Mouse (Mus musculus) kidney, postnatal 0 days (tissue): ENCODE data around the gene Dnajb1. TPM values are rescaled to one million over a fixed set of nuclear protein-coding genes. Genes with fewer than 3 reads are reported as not detected.
A peak's percentile ranks its signal among the peaks of the same experiment; 100 is the strongest.
"Not testable (repeated sequence)": the region's sequence is repeated elsewhere in the genome, so short reads cannot be mapped to it uniquely, and the experiment has no call there.

Experiments
- ATAC-seq: fragments of 200-750 bp; cut with Nextera tagmentation; replicated peaks from 2 replicates; pipeline ENCODE4 v1.8.0; 2017; ENCODE audit warnings: low read depth, moderate number of reproducible peaks, moderate TSS enrichment, moderate library complexity; ENCODE audit not compliant: low FRiP score
- DNase-seq: peaks from one replicate; pipeline ENCODE4 v3.0.0-alpha.2; 2016; ENCODE audit warnings: low spot score
- H3K27ac ChIP-seq: fragments of 300-500 bp; sonication (generic); 2 replicates; pipeline ENCODE4 v1.5.1; 2014; ENCODE audit warnings: mild to moderate bottlenecking
- H3K27me3 ChIP-seq: fragments of 300-500 bp; sonication (generic); 2 replicates; pipeline ENCODE4 v1.6.1; 2014; ENCODE audit warnings: low read length, mixed read lengths; ENCODE audit not compliant: insufficient read depth
- H3K36me3 ChIP-seq: fragments of 300-500 bp; sonication (generic); 2 replicates; pipeline ENCODE4 v1.6.1; 2014; ENCODE audit warnings: low read length, mixed read lengths; ENCODE audit not compliant: insufficient read depth
- H3K4me1 ChIP-seq: fragments of 300-500 bp; sonication (generic); replicated peaks from 2 replicates; pipeline ENCODE4 v1.6.1; 2014; ENCODE audit warnings: antibody characterized with exemption, low read length, mixed read lengths; ENCODE audit not compliant: insufficient read depth
- H3K4me2 ChIP-seq: fragments of 300-500 bp; sonication (generic); 2 replicates; pipeline ENCODE4 v1.6.1; 2014; ENCODE audit warnings: mild to moderate bottlenecking, low read length, moderate library complexity, mixed read lengths
- H3K4me3 ChIP-seq: fragments of 300-500 bp; sonication (generic); replicated peaks from 2 replicates; pipeline ENCODE4 v1.5.1; 2014; ENCODE audit warnings: low read depth, low read length
- H3K9ac ChIP-seq: fragments of 300-500 bp; sonication (generic); 2 replicates; pipeline ENCODE4 v1.6.1; 2014; ENCODE audit warnings: low read depth, low read length
- H3K9me3 ChIP-seq: fragments of 300-500 bp; sonication (generic); replicated peaks from 2 replicates; pipeline ENCODE4 v1.6.1; 2016; ENCODE audit warnings: low read length, inconsistent platforms, mixed read lengths
- CTCF ChIP-seq: IDR thresholded peaks from 2 replicates; pipeline ENCODE4 v1.5.1; 2016; ENCODE audit warnings: antibody characterized with exemption, low read depth, mild to moderate bottlenecking, moderate library complexity
- WGBS: fragments of 180-500 bp; shearing (Covaris S2); extraction: QIAGEN DNeasy Blood & Tissue Kit; methylation state at CpG from one replicate; pipeline ENCODE4 v1.1.7; 2014; 5-methylcytosine and 5-hydroxymethylcytosine counted together
- polyA plus RNA-seq: library from polyadenylated mRNA; unstranded; fragments of >200 nt; fragmentation: Nextera tagmentation; extraction: Ambion mirVana; gene quantifications from 2 replicates; pipeline ENCODE4 v1.2.1, GENCODE M21; 2015

Gene Dnajb1
- polyA plus RNA-seq, 1 experiment from 2014 or later: 30.2 TPM

- Histone ChIP-seq H3K4me1 (peaks cover 10% of the 10 kb centered on the region), H3K27me3 (no peaks in the 10 kb centered on the region), H3K4me3 (peak overlapping the region; percentile 88), H3K9me3 (no peaks in the 10 kb centered on the region), H3K36me3 (peaks cover 20% of the 10 kb centered on the region; the same call in 1 of the 2 replicates), H3K27ac (no peak overlapping the region), H3K9ac (peak overlapping the region; percentile 77; the same call in 1 of the 2 replicates), H3K4me2 (peak overlapping the region; percentile 80)
- DNase-seq (no peak), ATAC-seq (no peak)
- TF ChIP-seq CTCF: no peak
- 44% methylated on average over 3 of the region's 3 CpGs for WGBS
Measured at GRCm38 (mm10) chr8:83567668-83568067, 40.3 kb upstream of the Dnajb1 start.

DNA sequence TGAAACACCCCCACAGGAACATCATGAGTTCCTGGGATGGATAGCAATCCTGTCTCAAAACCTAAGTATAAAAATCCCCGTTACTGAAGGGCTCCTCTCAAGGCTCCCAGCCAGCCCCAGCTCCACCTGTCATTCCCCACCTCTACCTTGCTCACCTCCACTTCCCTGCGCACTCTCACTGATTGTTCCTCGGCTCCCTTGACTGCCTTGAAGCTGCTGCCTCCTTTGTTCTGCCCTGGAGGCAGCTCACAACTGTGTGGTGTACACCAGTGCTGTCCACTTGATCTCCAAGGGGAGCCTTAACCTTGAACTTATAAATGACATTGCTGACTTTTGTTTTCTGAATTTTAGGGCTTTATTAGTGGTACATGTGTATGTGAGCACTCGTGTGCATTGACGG, 39.9 kb upstream of the Dnajb1 start:
- ATAC-seq (no peak), DNase-seq (no peak)
- Histone ChIP-seq H3K9ac (peak overlapping the region; percentile 77; the same call in 1 of the 2 replicates), H3K9me3 (no peaks in the 10 kb centered on the region), H3K4me3 (no peak overlapping the region), H3K4me2 (no peak overlapping the region), H3K4me1 (peaks cover 10% of the 10 kb centered on the region), H3K36me3 (peaks cover 20% of the 10 kb centered on the region; the same call in 1 of the 2 replicates), H3K27ac (no peak overlapping the region), H3K27me3 (no peaks in the 10 kb centered on the region)
- no peak for TF ChIP-seq CTCF
- 61% methylated on average over 5 of the region's 5 CpGs for WGBS

DNA sequence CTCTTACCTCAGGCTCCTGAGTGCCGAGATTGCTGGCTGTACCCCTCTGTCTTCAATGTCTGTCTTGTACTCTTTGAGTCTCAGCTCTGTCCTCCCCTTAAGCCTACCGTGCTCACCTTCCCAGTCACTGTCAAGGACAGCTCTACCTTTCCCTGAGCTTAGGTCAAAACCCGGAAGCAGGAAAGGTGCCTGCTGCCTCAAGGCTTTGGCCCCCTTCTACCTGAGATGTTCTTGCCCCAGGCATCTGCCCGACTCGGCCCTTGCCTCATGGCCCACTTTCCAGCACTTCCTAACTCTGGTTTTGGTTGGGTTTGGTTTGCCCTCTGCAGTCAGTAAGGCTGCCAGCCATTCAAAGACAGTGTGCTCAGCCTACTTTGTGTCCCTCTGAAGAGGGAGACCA, 39.2 kb upstream of the Dnajb1 start:
- Histone ChIP-seq H3K9me3 (no peaks in the 10 kb centered on the region), H3K4me2 (no peak overlapping the region), H3K4me1 (peaks cover 10% of the 10 kb centered on the region), H3K9ac (no peak overlapping the region), H3K4me3 (no peak overlapping the region), H3K36me3 (peaks cover 20% of the 10 kb centered on the region; the same call in 1 of the 2 replicates), H3K27ac (no peak overlapping the region), H3K27me3 (no peaks in the 10 kb centered on the region)
- no peak for TF ChIP-seq CTCF
- 74% methylated on average over 5 of the region's 5 CpGs for WGBS
- DNase-seq (no peak), ATAC-seq (no peak)

GRCm38 (mm10) chr8:83569165-83569564, 38.8 kb upstream of the Dnajb1 start:
- H3K9me3 ChIP-seq: no peaks in the 10 kb centered on the region
- TF ChIP-seq CTCF: no peak
- ATAC-seq (no peak), DNase-seq (no peak)
- H3K4me2 ChIP-seq: no peak overlapping the region
- 62% methylated on average over 4 of the region's 4 CpGs for WGBS
- H3K27ac ChIP-seq: no peak overlapping the region; the same call in 1 of the 2 replicates
- H3K9ac ChIP-seq: no peak overlapping the region
- H3K27me3 ChIP-seq: no peaks in the 10 kb centered on the region
- peaks cover 20% of the 10 kb centered on the region; the same call in 1 of the 2 replicates for H3K36me3 ChIP-seq
- H3K4me1 ChIP-seq: peaks cover 11% of the 10 kb centered on the region
- H3K4me3 ChIP-seq: no peak overlapping the region

DNA sequence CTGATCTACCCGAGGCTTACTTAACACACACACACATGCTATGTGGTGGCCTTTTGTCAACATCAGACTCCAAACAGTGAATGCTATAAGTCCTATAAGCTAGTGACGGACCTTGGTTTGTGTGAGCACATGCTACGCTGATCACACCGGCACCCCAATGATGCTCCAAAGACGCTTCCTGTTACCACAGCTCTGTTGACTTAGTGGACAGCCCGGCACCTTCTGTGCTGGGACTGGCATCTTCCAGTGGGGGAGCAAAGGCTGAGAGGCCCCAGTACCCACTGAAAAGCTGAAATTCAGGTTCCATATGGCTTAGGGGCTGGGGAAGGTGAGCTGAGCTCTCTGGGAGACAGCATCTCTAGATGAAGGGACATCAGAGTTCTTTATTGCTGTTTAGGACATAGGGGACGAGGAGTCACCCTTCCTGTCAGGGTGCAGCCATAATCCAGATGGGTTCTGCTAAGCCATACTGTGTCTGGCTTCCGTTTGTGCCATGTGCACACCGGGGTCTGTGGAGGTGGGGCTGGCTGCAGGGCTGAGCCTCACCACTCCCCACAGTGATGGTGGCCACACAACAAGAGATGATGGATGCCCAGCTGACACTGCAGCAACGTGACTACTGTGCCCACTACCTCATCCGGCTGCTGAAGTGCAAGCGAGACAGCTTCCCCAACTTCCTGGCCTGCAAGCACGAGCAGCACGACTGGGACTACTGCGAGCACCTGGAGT, 37.6 kb upstream of the Dnajb1 start:
- H3K9me3 ChIP-seq: no peaks in the 10 kb centered on the region
- peaks cover 20% of the 10 kb centered on the region; the same call in 1 of the 2 replicates for H3K36me3 ChIP-seq
- no peak overlapping the region for H3K27ac ChIP-seq
- H3K27me3 ChIP-seq: no peaks in the 10 kb centered on the region
- H3K4me2 ChIP-seq: no peak overlapping the region
- no peak for ATAC-seq
- H3K4me3 ChIP-seq: no peak overlapping the region
- H3K4me1 ChIP-seq: peaks cover 23% of the 10 kb centered on the region
- no peak for DNase-seq
- TF ChIP-seq CTCF: no peak
- H3K9ac ChIP-seq: no peak overlapping the region
- WGBS: 84% methylated on average over 15 of the region's 15 CpGs

- not testable (repeated sequence) for H3K9me3 ChIP-seq, H3K4me2 ChIP-seq, H3K27me3 ChIP-seq, ATAC-seq, H3K4me3 ChIP-seq, H3K27ac ChIP-seq, DNase-seq, H3K9ac ChIP-seq
- WGBS: 97% methylated on average over 7 of the region's 7 CpGs
- Histone ChIP-seq H3K36me3 (peaks cover 20% of the 10 kb centered on the region; the same call in 1 of the 2 replicates), H3K4me1 (peaks cover 29% of the 10 kb centered on the region)
Measured at GRCm38 (mm10) chr8:83571001-83571340, 37.0 kb upstream of the Dnajb1 start.
